ENCODE assay signal across 11 mouse cellular contexts in genomic region chr1:143503436-143504065, GRCm38 (mm10).
A peak's percentile ranks its signal among the peaks of the same experiment; 100 is the strongest.
DNase-seq lines count a peak whose midpoint lies in the region; ATAC-seq and TF ChIP-seq lines count a peak whose summit lies in the region.
"Had no signal": no experiment of that assay in that cellular context is flagged by ENCODE, and none has a peak within 500 bp of the region (broad histone marks: within the 10 kb centered on the region; RNA-seq: fewer than 3 reads in every experiment).

No protein-coding gene starts in this region.

- H3K4me1 ChIP-seq in lung, embryonic 14.5 days (ENCODE audit: insufficient read depth) = no peaks in the 10 kb centered on the region
- no peaks in the 10 kb centered on the region for H3K4me1 ChIP-seq in stomach, embryonic 15.5 days
- H3K4me1 ChIP-seq: intestine, embryonic 15.5 days; liver, embryonic 15.5 days had no signal

- intact Hi-C loops in heart, postnatal 10 days (cut with DNase I) = no loop called here

- H3K9me3 ChIP-seq in lung, embryonic 14.5 days (ENCODE audit: low read depth, low read length) = no peaks in the 10 kb centered on the region
- H3K9me3 ChIP-seq in stomach, embryonic 15.5 days = no peaks in the 10 kb centered on the region
- H3K9me3 ChIP-seq: intestine, embryonic 15.5 days; liver, embryonic 15.5 days had no signal

- H3K27me3 ChIP-seq in lung, embryonic 14.5 days (ENCODE audit: insufficient read depth, low read length) = no peaks in the 10 kb centered on the region
- H3K27me3 ChIP-seq in stomach, embryonic 15.5 days (replicated peaks) = no peaks in the 10 kb centered on the region
- H3K27me3 ChIP-seq: intestine, embryonic 15.5 days; liver, embryonic 15.5 days had no signal

- no peak overlapping the region for H3K9ac ChIP-seq in lung, embryonic 14.5 days
- H3K9ac ChIP-seq in stomach, embryonic 15.5 days = no peak overlapping the region
- H3K9ac ChIP-seq: intestine, embryonic 15.5 days; liver, embryonic 15.5 days had no signal

- no peak for ATAC-seq in lung, embryonic 14.5 days (ENCODE audit: insufficient read depth)
- ATAC-seq in stomach, embryonic 15.5 days (ENCODE audit: insufficient read depth, low FRiP score, low read depth) = peak; percentile 27; the same call in 1 of the 2 replicates
- ATAC-seq: intestine, embryonic 15.5 days had no signal

- WGBS in lung, embryonic 14.5 days = 55% methylated on average over 11 of the region's 11 CpGs
- WGBS in stomach, embryonic 15.5 days = 45% methylated on average over 11 of the region's 11 CpGs

- DNase-seq in heart, adult 18-20 months = peak; percentile 15 to 29
- no peak for DNase-seq in heart, adult 8-10 months (ENCODE audit: low spot score)
- DNase-seq in lung, embryonic 14.5 days = peak; percentile 3
- no peak for DNase-seq in lung, postnatal 25 days (ENCODE audit: low spot score)
- DNase-seq in heart, postnatal 10 days = peak; percentile 15 to 22
- DNase-seq in cerebellum, adult 9-11 months = no peak
- no peak for DNase-seq in gastrocnemius, postnatal 25 days
- DNase-seq: thymus, postnatal 36 days had no signal

- no peak for TF ChIP-seq CTCF in lung, embryonic 14.5 days (IDR thresholded peaks at IDR 0.05; ENCODE audit: low read depth)

- H3K36me3 ChIP-seq in lung, embryonic 14.5 days (ENCODE audit: insufficient read depth) = no peaks in the 10 kb centered on the region
- no peaks in the 10 kb centered on the region for H3K36me3 ChIP-seq in stomach, embryonic 15.5 days
- H3K36me3 ChIP-seq: intestine, embryonic 15.5 days; liver, embryonic 15.5 days had no signal

- no peak overlapping the region for H3K4me2 ChIP-seq in lung, embryonic 14.5 days
- no peak overlapping the region for H3K4me2 ChIP-seq in stomach, embryonic 15.5 days
- H3K4me2 ChIP-seq: intestine, embryonic 15.5 days; liver, embryonic 15.5 days had no signal

- H3K27ac ChIP-seq in lung, embryonic 14.5 days (ENCODE audit: low read depth) = 0 out of 2 replicates have a peak overlapping the region, but pooled peaks have one; percentile 12
- peak overlapping the region; percentile 16; the same call in 1 of the 2 replicates for H3K27ac ChIP-seq in stomach, embryonic 15.5 days
- H3K27ac ChIP-seq: intestine, embryonic 15.5 days; liver, embryonic 15.5 days had no signal

- no peak overlapping the region for H3K4me3 ChIP-seq in lung, embryonic 14.5 days (ENCODE audit: low read depth, low read length)
- H3K4me3 ChIP-seq in stomach, embryonic 15.5 days (replicated peaks) = no peak overlapping the region
- H3K4me3 ChIP-seq: intestine, embryonic 15.5 days; liver, embryonic 15.5 days had no signal

Comparison
In these comparisons a context has a peak if more than half of its experiments do, and no peak if none do; other contexts are left out.
1. DNase-seq: peak in heart, adult 18-20 months (2 of 2), lung, embryonic 14.5 days (single experiment) and heart, postnatal 10 days (2 of 2); none in heart, adult 8-10 months (single experiment), lung, postnatal 25 days (single experiment), cerebellum, adult 9-11 months (single experiment) and gastrocnemius, postnatal 25 days (single experiment).